Mouse (Mus musculus) urinary bladder, postnatal 36 days (tissue): Measurements from ENCODE around the gene Gmds.

Experiments used
- DNase-seq, 2 experiments: peaks; one replicate each; pipeline ENCODE4 v3.0.0; 2022; ENCODE audit warnings: low spot score in 2 of 2, mixed read lengths in 1 of 2

Gmds gene

GRCm38 (mm10) chr13:31878805-31879477, 459.6 kb downstream of the Gmds start:
- peak in 1 of 2 experiments; percentile 8 for DNase-seq

- peak; percentile 26 to 40 for DNase-seq
These were observed 461.5 kb downstream of the Gmds start for GRCm38 (mm10) chr13:31877061-31877460.

- peak in 1 of 2 experiments; percentile 19 for DNase-seq
These were observed 464.1 kb downstream of the Gmds start for GRCm38 (mm10) chr13:31874427-31874826.

GRCm38 (mm10) chr13:31873269-31873668, 465.3 kb downstream of the Gmds start:
- peak in 1 of 2 experiments; percentile 14 for DNase-seq

GRCm38 (mm10) chr13:31864786-31865185, 473.8 kb downstream of the Gmds start:
- no peak for DNase-seq

GRCm38 (mm10) chr13:31863461-31863860, 475.1 kb downstream of the Gmds start:
- peak in 1 of 2 experiments; percentile 18 for DNase-seq

- DNase-seq, result no peak
These were observed 478.3 kb downstream of the Gmds start for GRCm38 (mm10) chr13:31860200-31860599.

GRCm38 (mm10) chr13:31854000-31854399, 484.5 kb downstream of the Gmds start:
- no peak for DNase-seq

GRCm38 (mm10) chr13:31853564-31853963, 485.0 kb downstream of the Gmds start:
- no peak for DNase-seq

- no peak for DNase-seq
These were observed 489.1 kb downstream of the Gmds start for GRCm38 (mm10) chr13:31849258-31849971.

- no peak for DNase-seq
These were observed 502.7 kb downstream of the Gmds start for GRCm38 (mm10) chr13:31835802-31836201.

GRCm38 (mm10) chr13:31830332-31830731, 508.2 kb downstream of the Gmds start:
- DNase-seq, result no peak

GRCm38 (mm10) chr13:31828446-31828845, 510.1 kb downstream of the Gmds start:
- DNase-seq, result no peak

GRCm38 (mm10) chr13:31827820-31828332, 510.7 kb downstream of the Gmds start:
- no peak for DNase-seq

GRCm38 (mm10) chr13:31827160-31827559, 511.4 kb downstream of the Gmds start:
- no peak for DNase-seq

GRCm38 (mm10) chr13:31825180-31825579, 513.4 kb downstream of the Gmds start:
- DNase-seq, result no peak

GRCm38 (mm10) chr13:31823316-31823715, 515.2 kb downstream of the Gmds start:
- DNase-seq, result no peak

- DNase-seq, result no peak
These were observed 517.5 kb downstream of the Gmds start for GRCm38 (mm10) chr13:31821050-31821449.

GRCm38 (mm10) chr13:31820587-31821017, 517.9 kb downstream of the Gmds start:
- peak in 1 of 2 experiments; percentile 25 for DNase-seq

- DNase-seq, result no peak
These were observed 518.7 kb downstream of the Gmds start for GRCm38 (mm10) chr13:31819664-31820405.

- DNase-seq, result no peak
These were observed 520.2 kb downstream of the Gmds start for GRCm38 (mm10) chr13:31818337-31818736.

GRCm38 (mm10) chr13:31815383-31816003, 523.0 kb downstream of the Gmds start:
- DNase-seq, result no peak
